Mouse (Mus musculus): ENCODE data around the gene Fgfr2. TPM values are rescaled to one million over a fixed set of nuclear protein-coding genes. Genes with fewer than 3 reads are reported as not detected.

The Fgfr2 gene
- polyA plus RNA-seq, 1 experiment from 2014 or later = 106 TPM

- no peak overlapping the region for H3K27ac ChIP-seq (replicated peaks; ENCODE audit: low read depth, low read length)
- no peaks in the 10 kb centered on the region for H3K36me3 ChIP-seq (ENCODE audit: control insufficient read depth, insufficient read depth, low read length)
- no peak overlapping the region for H3K9ac ChIP-seq (ENCODE audit: low read depth, low read length)
- H3K4me2 ChIP-seq (ENCODE audit: low read depth, low read length) = no peak overlapping the region
- H3K4me1 ChIP-seq (ENCODE audit: control insufficient read depth, insufficient read depth, low read length) = 0 out of 2 replicates have a peak, but pooled peaks cover 3% of the 10 kb centered on the region
- no peak for DNase-seq (ENCODE audit: low spot score)
- no peak overlapping the region for H3K4me3 ChIP-seq (ENCODE audit: low read depth, low read length)
- ATAC-seq (ENCODE audit: low read depth) = no peak
- no peaks in the 10 kb centered on the region for H3K9me3 ChIP-seq (ENCODE audit: control insufficient read depth, low read length)
- H3K27me3 ChIP-seq (replicated peaks; ENCODE audit: control insufficient read depth, insufficient read depth, low read length) = no peaks in the 10 kb centered on the region
- 97% methylated on average over 4 of the region's 4 CpGs for WGBS
Observed at GRCm38 (mm10) chr7:130787537-130787936, 2335.6 kb downstream of the Fgfr2 start.

- no peak for DNase-seq (ENCODE audit: low spot score)
- Histone ChIP-seq H3K36me3 (ENCODE audit: control insufficient read depth, insufficient read depth, low read length) (no peaks in the 10 kb centered on the region), H3K4me2 (ENCODE audit: low read depth, low read length) (no peak overlapping the region), H3K4me1 (ENCODE audit: control insufficient read depth, insufficient read depth, low read length) (0 out of 2 replicates have a peak, but pooled peaks cover 3% of the 10 kb centered on the region), H3K27ac (replicated peaks; ENCODE audit: low read depth, low read length) (no peak overlapping the region), H3K27me3 (replicated peaks; ENCODE audit: control insufficient read depth, insufficient read depth, low read length) (no peaks in the 10 kb centered on the region), H3K9me3 (ENCODE audit: control insufficient read depth, low read length) (no peaks in the 10 kb centered on the region), H3K9ac (ENCODE audit: low read depth, low read length) (no peak overlapping the region), H3K4me3 (ENCODE audit: low read depth, low read length) (no peak overlapping the region)
- no peak for ATAC-seq (ENCODE audit: low read depth)
- 69% methylated on average over 5 of the region's 5 CpGs for WGBS
Observed at GRCm38 (mm10) chr7:130786708-130787107, 2336.4 kb downstream of the Fgfr2 start.

GRCm38 (mm10) chr7:130785923-130786575 lies 2337.1 kb downstream of the Fgfr2 start:
- WGBS = 62% methylated on average over 12 of the region's 12 CpGs
- Histone ChIP-seq H3K9me3 (ENCODE audit: control insufficient read depth, low read length) (no peaks in the 10 kb centered on the region), H3K9ac (ENCODE audit: low read depth, low read length) (no peak overlapping the region), H3K4me2 (ENCODE audit: low read depth, low read length) (no peak overlapping the region), H3K27me3 (replicated peaks; ENCODE audit: control insufficient read depth, insufficient read depth, low read length) (no peaks in the 10 kb centered on the region), H3K4me3 (ENCODE audit: low read depth, low read length) (no peak overlapping the region), H3K4me1 (ENCODE audit: control insufficient read depth, insufficient read depth, low read length) (0 out of 2 replicates have a peak, but pooled peaks cover 3% of the 10 kb centered on the region), H3K27ac (replicated peaks; ENCODE audit: low read depth, low read length) (no peak overlapping the region), H3K36me3 (ENCODE audit: control insufficient read depth, insufficient read depth, low read length) (no peaks in the 10 kb centered on the region)
- peak; percentile 15; the same call in 1 of the 2 replicates for ATAC-seq (ENCODE audit: low read depth)
- DNase-seq (ENCODE audit: low spot score) = peak; percentile 41

- H3K4me2 ChIP-seq (ENCODE audit: low read depth, low read length) = no peak overlapping the region
- no peaks in the 10 kb centered on the region for H3K9me3 ChIP-seq (ENCODE audit: control insufficient read depth, low read length)
- H3K4me1 ChIP-seq (ENCODE audit: control insufficient read depth, insufficient read depth, low read length) = 0 out of 2 replicates have a peak, but pooled peaks cover 3% of the 10 kb centered on the region
- no peaks in the 10 kb centered on the region for H3K36me3 ChIP-seq (ENCODE audit: control insufficient read depth, insufficient read depth, low read length)
- no peak overlapping the region for H3K27ac ChIP-seq (replicated peaks; ENCODE audit: low read depth, low read length)
- no peak for DNase-seq (ENCODE audit: low spot score)
- no peak overlapping the region for H3K9ac ChIP-seq (ENCODE audit: low read depth, low read length)
- H3K27me3 ChIP-seq (replicated peaks; ENCODE audit: control insufficient read depth, insufficient read depth, low read length) = no peaks in the 10 kb centered on the region
- H3K4me3 ChIP-seq (ENCODE audit: low read depth, low read length) = no peak overlapping the region
- WGBS = 81% methylated on average over 5 of the region's 5 CpGs
- ATAC-seq (ENCODE audit: low read depth) = no peak
Observed at GRCm38 (mm10) chr7:130782501-130783050, 2340.6 kb downstream of the Fgfr2 start.

GRCm38 (mm10) chr7:130780866-130781419 lies 2342.2 kb downstream of the Fgfr2 start:
- no peak overlapping the region for H3K4me3 ChIP-seq (ENCODE audit: low read depth, low read length)
- ATAC-seq (ENCODE audit: low read depth) = no peak

GRCm38 (mm10) chr7:130773914-130774630 lies 2349.1 kb downstream of the Fgfr2 start, which contains the start of gene Btbd16:
Gene Btbd16 (plus strand): TSS chr7:130774069.
- Histone ChIP-seq H3K36me3 (ENCODE audit: control insufficient read depth, insufficient read depth, low read length) (no peaks in the 10 kb centered on the region), H3K9me3 (ENCODE audit: control insufficient read depth, low read length) (no peaks in the 10 kb centered on the region), H3K4me3 (ENCODE audit: low read depth, low read length) (no peak within 1 kb of the TSS), H3K4me1 (ENCODE audit: control insufficient read depth, insufficient read depth, low read length) (no peaks in the 10 kb centered on the region), H3K27ac (replicated peaks; ENCODE audit: low read depth, low read length) (no peak within 1 kb of the TSS), H3K27me3 (replicated peaks; ENCODE audit: control insufficient read depth, insufficient read depth, low read length) (no peaks in the 10 kb centered on the region), H3K9ac (ENCODE audit: low read depth, low read length) (no peak within 1 kb of the TSS), H3K4me2 (ENCODE audit: low read depth, low read length) (no peak within 1 kb of the TSS)
- DNase-seq (ENCODE audit: low spot score) (no peak), ATAC-seq (ENCODE audit: low read depth) (no peak)
- 62% methylated on average over 9 of the region's 9 CpGs for WGBS

More at GRCm38 (mm10) chr7:130780866-130781419, 2342.2 kb downstream of the Fgfr2 start:
- H3K36me3 ChIP-seq (ENCODE audit: control insufficient read depth, insufficient read depth, low read length) = no peaks in the 10 kb centered on the region
- no peaks in the 10 kb centered on the region for H3K4me1 ChIP-seq (ENCODE audit: control insufficient read depth, insufficient read depth, low read length)
- no peak for DNase-seq (ENCODE audit: low spot score)
- H3K27me3 ChIP-seq (replicated peaks; ENCODE audit: control insufficient read depth, insufficient read depth, low read length) = no peaks in the 10 kb centered on the region
- H3K9me3 ChIP-seq (ENCODE audit: control insufficient read depth, low read length) = no peaks in the 10 kb centered on the region
- H3K4me2 ChIP-seq (ENCODE audit: low read depth, low read length) = no peak overlapping the region
- no peak overlapping the region for H3K27ac ChIP-seq (replicated peaks; ENCODE audit: low read depth, low read length)
- 62% methylated on average over 5 of the region's 5 CpGs for WGBS
- H3K9ac ChIP-seq (ENCODE audit: low read depth, low read length) = no peak overlapping the region

- Histone ChIP-seq H3K27me3 (replicated peaks; ENCODE audit: control insufficient read depth, insufficient read depth, low read length) (no peaks in the 10 kb centered on the region), H3K36me3 (ENCODE audit: control insufficient read depth, insufficient read depth, low read length) (no peaks in the 10 kb centered on the region), H3K9me3 (ENCODE audit: control insufficient read depth, low read length) (no peaks in the 10 kb centered on the region), H3K4me3 (ENCODE audit: low read depth, low read length) (no peak overlapping the region), H3K9ac (ENCODE audit: low read depth, low read length) (no peak overlapping the region), H3K4me1 (ENCODE audit: control insufficient read depth, insufficient read depth, low read length) (no peaks in the 10 kb centered on the region), H3K27ac (replicated peaks; ENCODE audit: low read depth, low read length) (no peak overlapping the region), H3K4me2 (ENCODE audit: low read depth, low read length) (no peak overlapping the region)
- DNase-seq (ENCODE audit: low spot score) = no peak
- ATAC-seq (ENCODE audit: low read depth) = no peak
- 66% methylated on average over 11 of the region's 11 CpGs for WGBS
Observed at GRCm38 (mm10) chr7:130773171-130773830, 2349.8 kb downstream of the Fgfr2 start.

GRCm38 (mm10) chr7:130770707-130771106 lies 2352.4 kb downstream of the Fgfr2 start:
- WGBS = 33% methylated on average over 3 of the region's 3 CpGs
- H3K4me3 ChIP-seq (ENCODE audit: low read depth, low read length) = no peak overlapping the region
- H3K4me1 ChIP-seq (ENCODE audit: control insufficient read depth, insufficient read depth, low read length) = no peaks in the 10 kb centered on the region
- ATAC-seq (ENCODE audit: low read depth) (peak; percentile 60; the same call in 1 of the 2 replicates), DNase-seq (ENCODE audit: low spot score) (peak; percentile 87)
- no peaks in the 10 kb centered on the region for H3K27me3 ChIP-seq (replicated peaks; ENCODE audit: control insufficient read depth, insufficient read depth, low read length)
- no peak overlapping the region for H3K9ac ChIP-seq (ENCODE audit: low read depth, low read length)
- no peaks in the 10 kb centered on the region for H3K9me3 ChIP-seq (ENCODE audit: control insufficient read depth, low read length)
- H3K27ac ChIP-seq (replicated peaks; ENCODE audit: low read depth, low read length) = no peak overlapping the region
- no peak overlapping the region for H3K4me2 ChIP-seq (ENCODE audit: low read depth, low read length)
- H3K36me3 ChIP-seq (ENCODE audit: control insufficient read depth, insufficient read depth, low read length) = peaks cover 1% of the 10 kb centered on the region; the same call in 1 of the 2 replicates
